Mouse (Mus musculus): Measurements from ENCODE around the gene Grik3. TPM values are rescaled to one million over a fixed set of nuclear protein-coding genes. Genes with fewer than 3 reads are reported as not detected.

The Grik3 gene
- total and polyA plus RNA-seq, 3 experiments = not detected

DNA sequence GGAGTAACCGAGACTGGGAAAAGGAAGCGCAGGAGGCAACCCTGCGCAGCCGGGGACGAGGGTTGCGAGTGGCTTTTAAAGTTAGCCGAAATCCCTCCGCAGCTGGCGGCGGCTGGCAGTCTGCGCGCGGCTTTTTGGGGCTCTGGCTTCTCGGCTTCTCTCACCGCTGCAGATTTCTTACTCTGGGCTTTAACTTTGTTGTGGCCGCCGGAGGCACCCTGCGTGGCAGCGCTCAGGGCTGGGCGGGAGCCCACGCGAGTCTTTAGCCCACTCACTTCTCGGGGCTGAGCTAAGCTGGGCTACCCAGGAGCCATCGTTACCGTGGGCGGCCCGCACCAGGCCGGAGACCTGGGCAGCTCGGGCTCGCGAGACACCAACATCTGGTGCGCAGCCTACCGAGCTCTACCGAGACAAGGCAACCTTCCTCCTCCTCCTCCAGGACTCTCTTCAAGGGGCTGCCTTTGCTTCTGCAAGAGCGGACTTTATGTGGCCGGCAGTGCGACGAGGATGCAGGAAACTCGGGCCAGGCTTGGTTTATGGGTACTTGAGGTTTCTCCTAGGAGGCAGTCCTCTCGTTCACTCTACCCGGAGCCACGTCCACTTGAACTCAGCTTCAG lies 1.1 kb downstream of the Grik3 start:
- H3K4me1 ChIP-seq (ENCODE audit: control insufficient read depth in 1 of 2, insufficient read depth in 2 of 2) = no peaks in the 10 kb centered on the region; a peak in 1 of 4 replicates
- H3K27me3 ChIP-seq (replicated peaks) = peaks cover 11% of the 10 kb centered on the region
- peaks cover 18% of the 10 kb centered on the region for H3K9me3 ChIP-seq (replicated peaks; ENCODE audit: low read length)
- no peak overlapping the region for H3K4me2 ChIP-seq (ENCODE audit: insufficient read depth, low read depth, poor library complexity, severe bottlenecking)
- dilution Hi-C loops (cut with MboI; ENCODE audit: extremely low pct_ligation_motif_present, extremely low pct_unique_long_range_greater_than_20kb, low sequenced_read_pairs) = no loop called here
- H3K9ac ChIP-seq (ENCODE audit: insufficient read depth, low read depth) = no peak overlapping the region
- H3K27ac ChIP-seq (ENCODE audit: insufficient read depth, low read depth) = no peak overlapping the region
- in situ Hi-C loops (cut with MboI; ENCODE audit: low pct_ligation_motif_present, low pct_unique_long_range_greater_than_20kb, low sequenced_read_pairs) = no loop called here
- H3K36me3 ChIP-seq (replicated peaks in 1 of 2; ENCODE audit: control insufficient read depth in 1 of 2, insufficient read depth in 1 of 2, low read length in 1 of 2) = no peaks in the 10 kb centered on the region
- no peak for DNase-seq (ENCODE audit: extremely low read depth)
- TF ChIP-seq MYC (IDR thresholded peaks at IDR 0.05; ENCODE audit: low read depth, low read length) (no peak), ZKSCAN1 (IDR thresholded peaks at IDR 0.05; ENCODE audit: borderline replicate concordance, low read depth, low read length) (no peak), JUN (IDR thresholded peaks at IDR 0.05; ENCODE audit: insufficient read depth, low read depth, low read length) (no peak), POLR2A (IDR thresholded peaks at IDR 0.05; ENCODE audit: low read depth, low read length) (no peak), E2F4 (IDR thresholded peaks at IDR 0.05; ENCODE audit: insufficient replicate concordance, low read depth, low read length) (no peak), TCF12 (IDR thresholded peaks at IDR 0.05; ENCODE audit: low read depth, low read length) (no peak), EP300 (IDR thresholded peaks at IDR 0.05; ENCODE audit: low read length) (no peak), ETS1 (conservative IDR thresholded peaks at IDR 0.05; ENCODE audit: low read depth, low read length) (no peak), USF1 (IDR thresholded peaks at IDR 0.05; ENCODE audit: low read depth, low read length) (no peak), NELFE (IDR thresholded peaks at IDR 0.05; ENCODE audit: low read depth, low read length) (no peak), NRF1 (IDR thresholded peaks at IDR 0.05; ENCODE audit: low read depth, low read length) (no peak)
- no peaks in the 10 kb centered on the region for H3K79me2 ChIP-seq (replicated peaks; ENCODE audit: control insufficient read depth, extremely low read depth, insufficient read depth, poor library complexity, severe bottlenecking)
- no peak overlapping the region for H3K4me3 ChIP-seq (replicated peaks in 1 of 3; ENCODE audit: low read depth in 2 of 3, low read length in 2 of 3, poor library complexity in 1 of 3)

DNA sequence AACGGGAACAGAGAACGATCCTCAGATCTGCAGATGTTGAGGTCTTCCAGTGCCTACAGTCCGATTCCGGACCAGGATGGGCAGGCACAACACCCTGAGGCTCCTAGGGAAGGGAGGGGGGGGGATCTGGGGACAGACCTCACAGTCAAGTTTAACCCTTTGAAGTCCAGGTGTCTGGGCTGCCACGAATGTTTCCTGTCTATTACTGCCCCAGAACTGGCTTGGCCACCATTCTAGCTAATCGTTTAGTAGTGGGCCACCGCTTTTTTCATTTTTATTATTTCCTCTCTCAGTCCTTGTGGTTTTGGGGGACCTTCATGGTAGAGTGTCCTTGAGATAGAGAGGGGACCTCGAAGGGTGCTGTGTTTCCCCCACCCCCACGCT lies 1.6 kb downstream of the Grik3 start:
- Histone ChIP-seq H3K4me3 (replicated peaks in 1 of 3; ENCODE audit: low read depth in 2 of 3, low read length in 2 of 3, poor library complexity in 1 of 3) (no peak overlapping the region), H3K27ac (ENCODE audit: insufficient read depth, low read depth) (no peak overlapping the region), H3K9ac (ENCODE audit: insufficient read depth, low read depth) (no peak overlapping the region), H3K27me3 (replicated peaks) (peaks cover 15% of the 10 kb centered on the region), H3K36me3 (replicated peaks in 1 of 2; ENCODE audit: control insufficient read depth in 1 of 2, insufficient read depth in 1 of 2, low read length in 1 of 2) (no peaks in the 10 kb centered on the region), H3K4me1 (ENCODE audit: control insufficient read depth in 1 of 2, insufficient read depth in 2 of 2) (0 out of 4 replicates have a peak, but pooled peaks cover 0 to under 1% of the 10 kb centered on the region in 2 experiments), H3K9me3 (replicated peaks; ENCODE audit: low read length) (peaks cover 18% of the 10 kb centered on the region), H3K79me2 (replicated peaks; ENCODE audit: control insufficient read depth, extremely low read depth, insufficient read depth, poor library complexity, severe bottlenecking) (no peaks in the 10 kb centered on the region), H3K4me2 (ENCODE audit: insufficient read depth, low read depth, poor library complexity, severe bottlenecking) (no peak overlapping the region)
- DNase-seq (ENCODE audit: extremely low read depth) = no peak
- TF ChIP-seq CHD1 (IDR thresholded peaks at IDR 0.05; ENCODE audit: low read depth, low read length) = no peak
- TF ChIP-seq MAZ (IDR thresholded peaks at IDR 0.05; ENCODE audit: low read depth, low read length) = no peak
- TF ChIP-seq TBP (conservative IDR thresholded peaks at IDR 0.05; ENCODE audit: low read depth, low read length) = no peak
- no peak for TF ChIP-seq RCOR1 (conservative IDR thresholded peaks at IDR 0.05; ENCODE audit: low read depth, low read length)
- no peak for TF ChIP-seq IRF4 (IDR thresholded peaks at IDR 0.05; ENCODE audit: low read depth, low read length)
- no peak for TF ChIP-seq MXI1 (IDR thresholded peaks at IDR 0.05; ENCODE audit: low read depth, low read length)
- no peak for TF ChIP-seq E2F4 (IDR thresholded peaks at IDR 0.05; ENCODE audit: insufficient replicate concordance, low read depth, low read length)
- no peak for TF ChIP-seq NRF1 (IDR thresholded peaks at IDR 0.05; ENCODE audit: low read depth, low read length)
- no peak for TF ChIP-seq GABPA (IDR thresholded peaks at IDR 0.05; ENCODE audit: insufficient replicate concordance, low read depth, low read length)
- TF ChIP-seq MAX (IDR thresholded peaks at IDR 0.05; ENCODE audit: low read length) = no peak
- no peak for TF ChIP-seq UBTF (IDR thresholded peaks at IDR 0.05; ENCODE audit: low read depth, low read length)
- TF ChIP-seq POLR2A (IDR thresholded peaks at IDR 0.05; ENCODE audit: low read depth, low read length) = no peak
- TF ChIP-seq JUND (conservative IDR thresholded peaks at IDR 0.05; ENCODE audit: low read depth, low read length) = no peak
- TF ChIP-seq CTCF (conservative IDR thresholded peaks at IDR 0.05 in 1 of 2, IDR thresholded peaks at IDR 0.05 in 1 of 2; ENCODE audit: low read depth in 2 of 2, low read length in 2 of 2) = no peak
- no peak for TF ChIP-seq BHLHE40 (IDR thresholded peaks at IDR 0.05; ENCODE audit: low read depth, low read length)
- TF ChIP-seq ETS1 (conservative IDR thresholded peaks at IDR 0.05; ENCODE audit: low read depth, low read length) = no peak
- TF ChIP-seq JUN (IDR thresholded peaks at IDR 0.05; ENCODE audit: insufficient read depth, low read depth, low read length) = no peak
- TF ChIP-seq PAX5 (IDR thresholded peaks at IDR 0.05; ENCODE audit: low read length) = no peak
- no peak for TF ChIP-seq MAFK (IDR thresholded peaks at IDR 0.05; ENCODE audit: insufficient replicate concordance, low read length)
- in situ Hi-C loops (cut with MboI; ENCODE audit: low pct_ligation_motif_present, low pct_unique_long_range_greater_than_20kb, low sequenced_read_pairs) = no loop called here
- dilution Hi-C loops (cut with MboI; ENCODE audit: extremely low pct_ligation_motif_present, extremely low pct_unique_long_range_greater_than_20kb, low sequenced_read_pairs) = no loop called here

Measured in CH12.LX (cell line).